Mouse (Mus musculus): ENCODE data around the gene Ankrd33b. TPM values are rescaled to one million over a fixed set of nuclear protein-coding genes. Genes with fewer than 3 reads are reported as not detected.

The Ankrd33b gene
- polyA plus RNA-seq, 1 experiment = 6.1 TPM

- Histone ChIP-seq H3K9me3 (no peaks in the 10 kb centered on the region), H3K36me3 (replicated peaks; ENCODE audit: low read length) (peaks cover 85% of the 10 kb centered on the region), H3K4me3 (replicated peaks) (no peak overlapping the region), H3K27me3 (replicated peaks) (no peaks in the 10 kb centered on the region), H3K4me1 (peaks cover 43% of the 10 kb centered on the region)
- TF ChIP-seq GATA1 (IDR thresholded peaks at IDR 0.05; ENCODE audit: borderline replicate concordance, low read length) (no peak), FLI1 (IDR thresholded peaks at IDR 0.05; ENCODE audit: low read length) (no peak)
These were observed 105.2 kb downstream of the Ankrd33b start for GRCm38 (mm10) chr15:31262361-31262760.

DNA sequence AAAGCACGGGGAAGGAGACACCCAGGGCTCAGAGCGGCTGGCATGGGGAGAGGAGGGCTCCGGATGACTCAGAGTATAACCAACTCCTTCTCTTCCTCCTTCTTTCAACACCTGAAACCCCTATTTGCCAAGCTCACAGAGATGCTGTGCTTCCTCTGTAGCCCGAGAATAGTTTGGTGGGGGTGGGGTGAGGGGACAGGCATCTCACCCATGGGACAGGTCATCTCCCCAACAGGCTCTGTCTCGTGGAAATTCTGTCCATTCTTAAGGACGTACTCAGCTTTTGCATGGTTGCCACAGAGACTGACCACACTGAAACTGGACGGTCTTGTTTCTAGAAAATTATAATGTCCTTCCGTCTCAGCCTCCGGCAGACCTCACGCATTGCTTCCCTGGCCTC lies 106.4 kb downstream of the Ankrd33b start:
- peaks cover 93% of the 10 kb centered on the region for H3K36me3 ChIP-seq (replicated peaks; ENCODE audit: low read length)
- no peak for TF ChIP-seq FLI1 (IDR thresholded peaks at IDR 0.05; ENCODE audit: low read length)
- no peak for TF ChIP-seq GATA1 (IDR thresholded peaks at IDR 0.05; ENCODE audit: borderline replicate concordance, low read length)
- H3K9me3 ChIP-seq = no peaks in the 10 kb centered on the region
- H3K4me3 ChIP-seq (replicated peaks) = no peak overlapping the region
- peaks cover 44% of the 10 kb centered on the region for H3K4me1 ChIP-seq
- no peaks in the 10 kb centered on the region for H3K27me3 ChIP-seq (replicated peaks)

DNA sequence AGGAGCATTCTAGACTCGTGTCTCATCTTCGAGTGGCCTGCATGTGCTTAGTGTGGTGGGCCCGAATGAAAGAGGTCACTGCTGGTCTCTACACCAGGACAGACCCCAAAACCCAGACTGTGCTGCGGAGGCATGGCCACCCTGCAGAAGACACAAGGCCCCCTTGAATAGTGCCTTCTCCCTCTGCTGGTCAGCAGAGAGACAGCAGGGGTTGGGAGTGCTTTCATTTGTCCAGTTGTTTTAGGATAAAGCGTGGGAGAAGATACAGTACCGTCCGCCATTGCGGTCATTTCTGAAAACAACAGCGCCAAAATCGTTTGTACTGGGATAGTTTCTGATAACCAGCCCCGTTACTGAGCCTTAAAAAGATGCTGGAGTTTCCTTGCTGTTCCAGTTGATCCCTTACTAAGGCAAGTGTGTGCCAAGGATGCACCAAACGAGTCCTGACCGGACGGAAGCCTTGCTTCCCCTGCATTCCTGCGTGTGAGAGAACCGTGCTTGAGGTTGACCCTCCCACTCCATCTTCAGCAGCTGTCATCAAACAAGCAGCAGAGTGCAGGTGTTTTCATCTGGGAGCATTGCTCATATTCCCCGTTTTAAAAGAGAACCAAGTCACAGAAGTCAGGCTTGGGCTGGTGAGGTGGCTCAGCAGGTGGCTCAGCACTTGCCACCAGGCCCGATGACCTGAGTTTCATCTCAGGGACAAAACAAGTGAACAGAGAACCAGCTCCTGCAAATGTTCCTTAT lies 108.7 kb downstream of the Ankrd33b start:
- Histone ChIP-seq H3K4me3 (replicated peaks) (no peak overlapping the region), H3K36me3 (replicated peaks; ENCODE audit: low read length) (peaks cover 93% of the 10 kb centered on the region), H3K27me3 (replicated peaks) (no peaks in the 10 kb centered on the region), H3K9me3 (no peaks in the 10 kb centered on the region), H3K4me1 (peaks cover 50% of the 10 kb centered on the region)
- no peak for TF ChIP-seq FLI1 (IDR thresholded peaks at IDR 0.05; ENCODE audit: low read length)
- no peak for TF ChIP-seq GATA1 (IDR thresholded peaks at IDR 0.05; ENCODE audit: borderline replicate concordance, low read length)

- TF ChIP-seq GATA1 (IDR thresholded peaks at IDR 0.05; ENCODE audit: borderline replicate concordance, low read length) = no peak
- TF ChIP-seq FLI1 (IDR thresholded peaks at IDR 0.05; ENCODE audit: low read length) = no peak
- H3K9me3 ChIP-seq = no peaks in the 10 kb centered on the region
- H3K4me1 ChIP-seq = peaks cover 57% of the 10 kb centered on the region
- H3K36me3 ChIP-seq (replicated peaks; ENCODE audit: low read length) = peaks cover 96% of the 10 kb centered on the region
- H3K27me3 ChIP-seq (replicated peaks) = no peaks in the 10 kb centered on the region
- H3K4me3 ChIP-seq (replicated peaks) = no peak overlapping the region
These were observed 109.4 kb downstream of the Ankrd33b start for GRCm38 (mm10) chr15:31258029-31258692.

DNA sequence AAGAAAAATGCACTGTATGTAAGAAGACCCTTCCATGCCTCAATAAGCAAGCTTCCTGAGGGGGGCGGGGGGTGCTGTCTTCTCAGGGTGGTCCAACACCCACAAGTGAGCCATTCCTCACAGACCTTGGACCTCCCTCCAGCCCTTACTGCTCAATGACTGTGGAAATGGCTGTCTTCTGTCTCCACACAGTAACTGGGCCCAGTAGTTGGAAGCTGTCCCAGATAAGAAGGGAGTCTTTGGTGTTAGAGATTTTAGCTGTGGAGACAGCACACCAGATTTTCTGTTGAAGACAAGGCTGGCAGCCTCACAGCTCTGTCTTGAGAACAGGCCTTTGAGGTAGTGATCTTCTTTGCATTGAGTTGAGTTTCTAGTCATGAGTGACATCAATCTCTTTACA lies 110.2 kb downstream of the Ankrd33b start:
- no peak overlapping the region for H3K4me3 ChIP-seq (replicated peaks)
- H3K9me3 ChIP-seq = no peaks in the 10 kb centered on the region
- H3K4me1 ChIP-seq = peaks cover 65% of the 10 kb centered on the region
- H3K36me3 ChIP-seq (replicated peaks; ENCODE audit: low read length) = peaks cover 96% of the 10 kb centered on the region
- TF ChIP-seq FLI1 (IDR thresholded peaks at IDR 0.05; ENCODE audit: low read length) = no peak
- TF ChIP-seq GATA1 (IDR thresholded peaks at IDR 0.05; ENCODE audit: borderline replicate concordance, low read length) = no peak
- no peaks in the 10 kb centered on the region for H3K27me3 ChIP-seq (replicated peaks)

GRCm38 (mm10) chr15:31255762-31256161 lies 111.8 kb downstream of the Ankrd33b start:
- Histone ChIP-seq H3K9me3 (no peaks in the 10 kb centered on the region), H3K36me3 (replicated peaks; ENCODE audit: low read length) (peaks cover 92% of the 10 kb centered on the region), H3K4me3 (replicated peaks) (no peak overlapping the region), H3K4me1 (peaks cover 78% of the 10 kb centered on the region), H3K27me3 (replicated peaks) (no peaks in the 10 kb centered on the region)
- no peak for TF ChIP-seq FLI1 (IDR thresholded peaks at IDR 0.05; ENCODE audit: low read length)
- TF ChIP-seq GATA1 (IDR thresholded peaks at IDR 0.05; ENCODE audit: borderline replicate concordance, low read length) = no peak

DNA sequence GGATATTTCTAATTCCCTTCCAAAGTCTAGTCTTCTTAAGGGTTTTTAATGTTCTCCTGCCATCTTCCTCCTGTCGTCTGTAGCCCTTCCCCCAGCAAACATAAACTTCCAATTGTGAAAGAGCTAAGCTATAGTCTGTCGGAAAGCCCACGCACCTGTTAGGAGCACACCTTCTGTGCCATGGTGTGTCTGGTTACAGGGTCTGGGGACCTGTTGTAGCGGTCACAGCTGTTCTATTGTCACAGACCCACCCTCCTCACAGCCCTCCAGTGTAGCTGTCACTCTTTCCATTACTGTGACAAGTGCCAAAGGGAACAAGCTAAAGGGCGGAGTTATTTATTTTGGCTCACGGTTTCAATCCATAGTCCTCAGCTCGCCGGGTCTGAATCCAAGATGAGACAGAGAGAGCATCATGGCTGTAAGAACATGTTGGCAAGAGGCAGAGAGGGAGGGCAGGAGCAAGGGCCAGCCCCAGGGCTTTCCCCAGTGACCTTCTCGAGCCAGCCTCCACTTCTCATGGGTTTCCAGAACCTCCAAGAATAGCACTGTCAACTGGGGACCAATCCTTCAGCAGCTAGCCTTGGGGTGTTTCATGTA lies 112.5 kb downstream of the Ankrd33b start:
- Histone ChIP-seq H3K9me3 (no peaks in the 10 kb centered on the region), H3K36me3 (replicated peaks; ENCODE audit: low read length) (peaks cover 91% of the 10 kb centered on the region), H3K4me1 (peaks cover 81% of the 10 kb centered on the region), H3K4me3 (replicated peaks) (no peak overlapping the region), H3K27me3 (replicated peaks) (no peaks in the 10 kb centered on the region)
- TF ChIP-seq GATA1 (IDR thresholded peaks at IDR 0.05; ENCODE audit: borderline replicate concordance, low read length) = no peak
- TF ChIP-seq FLI1 (IDR thresholded peaks at IDR 0.05; ENCODE audit: low read length) = no peak

DNA sequence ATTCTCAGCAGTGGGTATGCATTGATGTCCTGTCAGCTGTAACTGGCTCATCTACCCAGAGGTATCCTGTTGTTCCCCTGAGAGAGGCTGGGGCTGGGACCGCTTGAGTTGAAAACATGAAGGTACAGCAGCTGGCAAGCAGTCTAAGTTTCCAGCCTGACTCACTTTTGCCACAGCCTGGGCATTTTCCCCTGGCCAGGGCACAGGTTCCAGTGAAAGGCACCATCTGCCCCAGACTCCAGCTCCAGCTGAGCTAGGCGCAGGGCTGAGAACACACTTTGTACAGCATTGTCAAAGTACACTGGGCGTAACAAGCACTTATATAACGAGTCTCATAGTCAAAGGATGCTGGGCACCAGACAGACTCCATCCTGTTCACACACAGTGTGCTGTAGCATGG lies 113.6 kb downstream of the Ankrd33b start:
- Histone ChIP-seq H3K4me1 (peaks cover 85% of the 10 kb centered on the region), H3K9me3 (no peaks in the 10 kb centered on the region), H3K27me3 (replicated peaks) (no peaks in the 10 kb centered on the region), H3K36me3 (replicated peaks; ENCODE audit: low read length) (peaks cover 92% of the 10 kb centered on the region), H3K4me3 (replicated peaks) (no peak overlapping the region)
- TF ChIP-seq GATA1 (IDR thresholded peaks at IDR 0.05; ENCODE audit: borderline replicate concordance, low read length) (no peak), FLI1 (IDR thresholded peaks at IDR 0.05; ENCODE audit: low read length) (no peak)

GRCm38 (mm10) chr15:31253380-31253779 lies 114.1 kb downstream of the Ankrd33b start:
- TF ChIP-seq GATA1 (IDR thresholded peaks at IDR 0.05; ENCODE audit: borderline replicate concordance, low read length) = no peak
- TF ChIP-seq FLI1 (IDR thresholded peaks at IDR 0.05; ENCODE audit: low read length) = no peak
- Histone ChIP-seq H3K9me3 (no peaks in the 10 kb centered on the region), H3K4me1 (peaks cover 90% of the 10 kb centered on the region), H3K4me3 (replicated peaks) (peak overlapping the region; percentile 42), H3K27me3 (replicated peaks) (no peaks in the 10 kb centered on the region), H3K36me3 (replicated peaks; ENCODE audit: low read length) (peaks cover 92% of the 10 kb centered on the region)
